ENCODE assay signal across 9 mouse cellular contexts in genomic region chr1:89467321-89468069, GRCm38 (mm10). TPM values are rescaled to one million over a fixed set of nuclear protein-coding genes. Genes with fewer than 3 reads are reported as not detected.
A peak's percentile ranks its signal among the peaks of the same experiment; 100 is the strongest.
DNase-seq lines count a peak whose midpoint lies in the region; ATAC-seq and TF ChIP-seq lines count a peak whose summit lies in the region.
"Had no signal": no experiment of that assay in that cellular context is flagged by ENCODE, and none has a peak within 500 bp of the region (broad histone marks: within the 10 kb centered on the region; RNA-seq: fewer than 3 reads in every experiment).

No protein-coding gene starts in this region.

- TF ChIP-seq CTCF in layer of hippocampus, adult 2 months (conservative IDR thresholded peaks at IDR 0.05) = no peak

- no peak overlapping the region for H3K4me3 ChIP-seq in layer of hippocampus, adult 2 months

- H3K27ac ChIP-seq in layer of hippocampus, adult 2 months = peak overlapping the region; percentile 79; the same call in 1 of the 2 replicates

- DNase-seq in layer of hippocampus, adult 2 months (ENCODE audit: low spot score in 2 of 2) = no peak
- no peak for DNase-seq in layer of hippocampus, adult 18-20 months (ENCODE audit: low spot score in 2 of 2)
- peak; percentile 35 to 57 for DNase-seq in heart, adult 18-20 months
- peak; percentile 65 for DNase-seq in kidney, postnatal 14 days
- peak; percentile 94 for DNase-seq in lung, postnatal 36 days
- no peak for DNase-seq in thymus, postnatal 10 days (ENCODE audit: low spot score in 2 of 2)
- no peak for DNase-seq in layer of hippocampus, postnatal 14 days (ENCODE audit: low spot score in 2 of 2)

- no peak for ATAC-seq in monocyte, adult 5-6 weeks (replicated peaks; ENCODE audit: insufficient number of reproducible peaks, low FRiP score, low TSS enrichment, poor library complexity, severe bottlenecking)
- ATAC-seq: Patski had no signal

RNA-seq across cellular contexts. Expression of gene Agap1, which starts 12.9 kb away (rescaled TPM):
- total RNA-seq in layer of hippocampus, adult 2 months (2021) = 100 to 1,000 TPM; 292 to 293 TPM
- total RNA-seq in layer of hippocampus, adult 18-20 months (2021) = 100 to 1,000 TPM; 289 to 304 TPM
- 10 to 100 TPM; 59.4 to 59.7 TPM for total RNA-seq in heart, adult 18-20 months (2021)
- total RNA-seq in monocyte, adult 5-6 weeks (2017) = 1.3 to 3.3 TPM (median 1.9 TPM) in 3 replicates
- total RNA-seq in layer of hippocampus, postnatal 14 days (2021) = 100 to 1,000 TPM; 225 to 280 TPM

Comparison
In these comparisons a context has a peak if more than half of its experiments do, and no peak if none do; other contexts are left out.
1. DNase-seq: peak in heart, adult 18-20 months (2 of 2), kidney, postnatal 14 days (single experiment) and lung, postnatal 36 days (single experiment); none in layer of hippocampus, adult 2 months (0 of 2), layer of hippocampus, adult 18-20 months (0 of 2), thymus, postnatal 10 days (0 of 2) and layer of hippocampus, postnatal 14 days (0 of 2).
2. RNA of gene Agap1, which starts 12.9 kb away (total RNA-seq): 289 to 304 TPM in layer of hippocampus, adult 18-20 months, 292 to 293 TPM in layer of hippocampus, adult 2 months, 225 to 280 TPM in layer of hippocampus, postnatal 14 days and 59.4 to 59.7 TPM in heart, adult 18-20 months; 1.3 to 3.3 TPM in monocyte, adult 5-6 weeks; every median in the first group is over 10 times any median in the second.